In the genomic region with DNA sequence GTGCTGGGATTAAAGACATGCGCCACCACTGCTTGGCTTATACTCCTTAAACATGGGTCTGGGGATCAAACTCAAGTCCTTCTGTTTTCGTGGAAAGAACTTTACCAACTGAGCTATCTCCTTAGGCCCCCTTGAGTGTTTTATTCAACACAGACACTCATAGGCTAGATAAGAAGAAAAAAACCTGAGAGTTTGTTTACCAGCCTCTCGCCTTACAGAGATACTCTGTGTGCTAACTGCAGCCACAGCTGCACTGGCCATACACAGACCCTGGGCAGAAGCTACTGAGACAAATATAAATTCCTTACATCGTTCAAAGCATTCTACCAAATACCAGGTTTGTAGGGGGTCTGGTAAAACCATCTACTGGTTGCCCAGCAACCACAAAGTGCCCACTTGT, we compare ENCODE assay signal across 26 mouse cellular contexts. TPM values are rescaled to one million over a fixed set of nuclear protein-coding genes. Genes with fewer than 3 reads are reported as not detected.
DNase-seq lines count a peak whose midpoint lies in the region; ATAC-seq and TF ChIP-seq lines count a peak whose summit lies in the region.
"Had no signal": no experiment of that assay in that cellular context is flagged by ENCODE, and none has a peak within 500 bp of the region (broad histone marks: within the 10 kb centered on the region; RNA-seq: fewer than 3 reads in every experiment).

No protein-coding gene starts in this region.

- DNase-seq in liver, embryonic 11.5 days (ENCODE audit: low spot score), result no peak
- DNase-seq in liver, result no peak
- DNase-seq in lung, postnatal 0 days (ENCODE audit: low spot score), result no peak
- no peak for DNase-seq in lung, postnatal 36 days
- no peak for DNase-seq in right cerebral cortex, adult 2 months (ENCODE audit: low spot score in 2 of 2)
- DNase-seq: adrenal gland, adult 2 months; adrenal gland, postnatal 14 days; cerebellum, adult 11 months; cerebellum, adult 2 months; cerebellum, adult 9-11 months; cerebellum, postnatal 25 days; embryo, embryonic 11 days; gastrocnemius, postnatal 25 days; heart, adult 18-20 months; heart, postnatal 10 days; heart, postnatal 4 days had no signal

- TF ChIP-seq EP300 in lung, postnatal 0 days (IDR thresholded peaks at IDR 0.05), result no peak

- TF ChIP-seq CTCF in lung, postnatal 0 days (IDR thresholded peaks at IDR 0.05), result no peak

- ATAC-seq in liver, embryonic 11.5 days (replicated peaks; ENCODE audit: low FRiP score), result peak; percentile 53
- ATAC-seq in lung, postnatal 0 days, result peak; percentile 26; the same call in 1 of the 2 replicates
- peak; percentile 39; the same call in 1 of the 2 replicates for ATAC-seq in liver, embryonic 16.5 days (ENCODE audit: low read depth)
- ATAC-seq: CD4-positive, CD25-positive, alpha-beta regulatory T cell, adult 4 months; forebrain, embryonic 15.5 days; hindbrain, postnatal 0 days had no signal

- no peaks in the 10 kb centered on the region for H3K9me3 ChIP-seq in liver, embryonic 11.5 days (ENCODE audit: control insufficient read depth, low read length)
- no peaks in the 10 kb centered on the region for H3K9me3 ChIP-seq in lung, postnatal 0 days (ENCODE audit: low read length)
- H3K9me3 ChIP-seq in liver, embryonic 16.5 days (replicated peaks; ENCODE audit: control insufficient read depth, low read length), result no peaks in the 10 kb centered on the region
- H3K9me3 ChIP-seq: embryonic facial prominence, embryonic 10.5 days; embryonic facial prominence, embryonic 13.5 days; forebrain, embryonic 12.5 days; forebrain, embryonic 15.5 days; heart, embryonic 15.5 days had no signal

- 51% methylated on average over 4 of the region's 4 CpGs for WGBS in liver, embryonic 11.5 days
- WGBS in lung, postnatal 0 days, result 40% methylated on average over 4 of the region's 4 CpGs
- 37% methylated on average over 4 of the region's 4 CpGs for WGBS in liver, embryonic 16.5 days (ENCODE audit: insufficient replicate concordance)

- H3K9ac ChIP-seq in liver, embryonic 11.5 days (ENCODE audit: low read depth, low read length), result no peak overlapping the region
- no peak overlapping the region for H3K9ac ChIP-seq in lung, postnatal 0 days (replicated peaks; ENCODE audit: low read depth)
- H3K9ac ChIP-seq in liver, embryonic 16.5 days (ENCODE audit: low read depth, low read length), result no peak overlapping the region; the same call in 1 of the 2 replicates
- H3K9ac ChIP-seq: embryonic facial prominence, embryonic 13.5 days; forebrain, embryonic 12.5 days; forebrain, embryonic 15.5 days; heart, embryonic 15.5 days; hindbrain, embryonic 14.5 days had no signal

- no peak overlapping the region for H3K4me2 ChIP-seq in liver, embryonic 11.5 days
- no peak overlapping the region for H3K4me2 ChIP-seq in lung, postnatal 0 days (replicated peaks; ENCODE audit: low read depth, low read length)
- no peak overlapping the region for H3K4me2 ChIP-seq in liver, embryonic 16.5 days (ENCODE audit: low read depth, low read length)
- H3K4me2 ChIP-seq: embryonic facial prominence, embryonic 13.5 days; forebrain, embryonic 12.5 days; forebrain, embryonic 15.5 days; heart, embryonic 15.5 days; hindbrain, embryonic 14.5 days had no signal

- H3K36me3 ChIP-seq in liver, embryonic 11.5 days (ENCODE audit: control insufficient read depth, insufficient read depth, low read length), result no peaks in the 10 kb centered on the region
- H3K36me3 ChIP-seq in lung, postnatal 0 days (ENCODE audit: insufficient read depth, low read length), result no peaks in the 10 kb centered on the region
- no peaks in the 10 kb centered on the region for H3K36me3 ChIP-seq in liver, embryonic 16.5 days (ENCODE audit: control insufficient read depth, insufficient read depth)
- H3K36me3 ChIP-seq: embryonic facial prominence, embryonic 10.5 days; forebrain, embryonic 12.5 days; forebrain, embryonic 15.5 days; heart, embryonic 15.5 days had no signal

- no peak overlapping the region for H3K27ac ChIP-seq in liver, embryonic 11.5 days (ENCODE audit: low read depth, low read length)
- no peak overlapping the region for H3K27ac ChIP-seq in lung, postnatal 0 days (ENCODE audit: low read length)
- no peak overlapping the region for H3K27ac ChIP-seq in liver, embryonic 16.5 days (ENCODE audit: low read length)
- H3K27ac ChIP-seq: embryonic facial prominence, embryonic 10.5 days; embryonic facial prominence, embryonic 13.5 days; forebrain, embryonic 12.5 days; forebrain, embryonic 15.5 days; heart, embryonic 15.5 days; hindbrain, embryonic 14.5 days; hindbrain, postnatal 0 days had no signal

- no peaks in the 10 kb centered on the region for H3K27me3 ChIP-seq in liver, embryonic 11.5 days (replicated peaks; ENCODE audit: control insufficient read depth, insufficient read depth, low read length)
- no peaks in the 10 kb centered on the region for H3K27me3 ChIP-seq in lung, postnatal 0 days (replicated peaks; ENCODE audit: insufficient read depth, low read length)
- H3K27me3 ChIP-seq in liver, embryonic 16.5 days (ENCODE audit: control insufficient read depth, insufficient read depth, low read depth, low read length), result no peaks in the 10 kb centered on the region
- H3K27me3 ChIP-seq: embryonic facial prominence, embryonic 13.5 days; forebrain, embryonic 12.5 days; forebrain, embryonic 15.5 days; heart, embryonic 15.5 days had no signal

- no peak overlapping the region for H3K4me3 ChIP-seq in liver, embryonic 11.5 days (ENCODE audit: low read depth, low read length)
- no peak overlapping the region for H3K4me3 ChIP-seq in lung, postnatal 0 days (ENCODE audit: low read depth, low read length)
- no peak overlapping the region for H3K4me3 ChIP-seq in liver, embryonic 16.5 days (ENCODE audit: low read depth, low read length)
- H3K4me3 ChIP-seq: embryonic facial prominence, embryonic 10.5 days; embryonic facial prominence, embryonic 13.5 days; erythroblast, embryonic 14.5 days; forebrain, embryonic 12.5 days; forebrain, embryonic 15.5 days; heart, embryonic 15.5 days had no signal

- H3K4me1 ChIP-seq in liver, embryonic 11.5 days (replicated peaks; ENCODE audit: control insufficient read depth, insufficient read depth, low read length), result peaks cover 4% of the 10 kb centered on the region
- no peaks in the 10 kb centered on the region for H3K4me1 ChIP-seq in lung, postnatal 0 days (ENCODE audit: insufficient read depth, low read depth, low read length)
- H3K4me1 ChIP-seq in liver, embryonic 16.5 days (ENCODE audit: control insufficient read depth, low read depth, low read length), result peaks cover 5% of the 10 kb centered on the region; the same call in 1 of the 2 replicates
- H3K4me1 ChIP-seq: embryonic facial prominence, embryonic 10.5 days; forebrain, embryonic 15.5 days had no signal

RNA-seq across cellular contexts. Expression of gene Gmpr, which starts 51.1 kb away (rescaled TPM):
- polyA plus RNA-seq in liver, embryonic 11.5 days (2014; fragmentation: Nextera tagmentation; extraction: Ambion mirVana), result 200 and 221 TPM in 2 replicates
- 23.8 and 26.0 TPM in 2 replicates for polyA plus RNA-seq in lung, postnatal 0 days (2015; fragmentation: Nextera tagmentation; extraction: Ambion mirVana)
- 212 and 220 TPM in 2 replicates for polyA plus RNA-seq in liver, embryonic 16.5 days (2015; fragmentation: Nextera tagmentation; extraction: Ambion mirVana)
